In the genomic region with DNA sequence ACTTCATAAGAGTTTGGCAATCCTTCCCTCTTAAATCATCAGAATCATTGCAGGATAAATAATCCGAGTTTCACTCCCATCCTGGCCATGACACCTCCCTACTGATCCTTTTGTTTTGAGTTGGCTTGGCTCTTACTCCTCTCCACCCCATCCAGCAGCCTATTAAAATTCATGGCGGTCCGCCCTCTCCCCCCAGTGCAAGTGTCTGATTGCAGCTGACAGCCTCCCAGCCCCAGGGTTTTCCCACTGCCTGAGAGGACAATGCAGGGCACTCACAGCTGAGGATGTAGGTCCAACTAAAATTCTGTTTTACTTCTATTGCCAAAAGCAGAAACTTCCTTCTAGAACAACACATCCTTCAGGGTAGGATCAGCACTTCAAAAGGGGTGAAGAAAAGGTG, we compare ENCODE assay signal across 13 mouse cellular contexts.
A peak's percentile ranks its signal among the peaks of the same experiment; 100 is the strongest.
DNase-seq lines count a peak whose midpoint lies in the region; ATAC-seq lines count a peak whose summit lies in the region.
"Had no signal": no experiment of that assay in that cellular context is flagged by ENCODE, and none has a peak within 500 bp of the region (broad histone marks: within the 10 kb centered on the region; RNA-seq: fewer than 3 reads in every experiment).

No protein-coding gene starts in this region.

- H3K27me3 ChIP-seq in forebrain, embryonic 15.5 days: no peaks in the 10 kb centered on the region
- no peaks in the 10 kb centered on the region for H3K27me3 ChIP-seq in midbrain, embryonic 11.5 days (ENCODE audit: control insufficient read depth, insufficient read depth, low read length)
- no peaks in the 10 kb centered on the region for H3K27me3 ChIP-seq in intestine, embryonic 15.5 days (replicated peaks)

- peak overlapping the region; percentile 76 for H3K27ac ChIP-seq in forebrain, embryonic 15.5 days (replicated peaks)
- H3K27ac ChIP-seq in midbrain, embryonic 11.5 days (ENCODE audit: low read depth, low read length): no peak overlapping the region
- no peak overlapping the region for H3K27ac ChIP-seq in intestine, embryonic 15.5 days
- H3K27ac ChIP-seq: macrophage had no signal

- H3K9ac ChIP-seq in forebrain, embryonic 15.5 days (replicated peaks): no peak overlapping the region
- no peak overlapping the region for H3K9ac ChIP-seq in midbrain, embryonic 11.5 days (ENCODE audit: low read length)
- no peak overlapping the region for H3K9ac ChIP-seq in intestine, embryonic 15.5 days

- H3K4me2 ChIP-seq in forebrain, embryonic 15.5 days (replicated peaks): no peak overlapping the region
- no peak overlapping the region for H3K4me2 ChIP-seq in midbrain, embryonic 11.5 days
- H3K4me2 ChIP-seq in intestine, embryonic 15.5 days (replicated peaks): no peak overlapping the region

- 7% methylated on average over 3 of the region's 3 CpGs for WGBS in forebrain, embryonic 15.5 days
- WGBS in midbrain, embryonic 11.5 days: 39% methylated on average over 3 of the region's 3 CpGs
- WGBS in intestine, embryonic 15.5 days: 63% methylated on average over 3 of the region's 3 CpGs

- no peaks in the 10 kb centered on the region for H3K9me3 ChIP-seq in forebrain, embryonic 15.5 days
- H3K9me3 ChIP-seq in midbrain, embryonic 11.5 days (ENCODE audit: control insufficient read depth, low read length): no peaks in the 10 kb centered on the region
- no peaks in the 10 kb centered on the region for H3K9me3 ChIP-seq in intestine, embryonic 15.5 days

- H3K36me3 ChIP-seq in forebrain, embryonic 15.5 days: no peaks in the 10 kb centered on the region
- H3K36me3 ChIP-seq in midbrain, embryonic 11.5 days (ENCODE audit: control insufficient read depth, insufficient read depth, low read length): no peaks in the 10 kb centered on the region
- H3K36me3 ChIP-seq in intestine, embryonic 15.5 days: no peaks in the 10 kb centered on the region

- DNase-seq in retina, postnatal 1 day: peak; percentile 65
- no peak for DNase-seq in retina, embryonic 14.5 days (ENCODE audit: low spot score)
- no peak for DNase-seq in midbrain, embryonic 11.5 days (ENCODE audit: low spot score, missing footprints)
- no peak for DNase-seq in kidney, adult 18-20 months
- DNase-seq in layer of hippocampus, adult 8-10 months (ENCODE audit: low spot score in 2 of 2): no peak
- DNase-seq: gastrocnemius, postnatal 25 days; kidney, adult 9 months; spleen, adult 18-20 months; thymus, adult 18-20 months had no signal

- no peak overlapping the region for H3K4me3 ChIP-seq in forebrain, embryonic 15.5 days
- H3K4me3 ChIP-seq in midbrain, embryonic 11.5 days (ENCODE audit: low read depth, low read length): no peak overlapping the region
- H3K4me3 ChIP-seq in intestine, embryonic 15.5 days (replicated peaks): no peak overlapping the region
- H3K4me3 ChIP-seq: erythroblast, embryonic 14.5 days had no signal

- H3K4me1 ChIP-seq in forebrain, embryonic 15.5 days: peaks cover 56% of the 10 kb centered on the region
- H3K4me1 ChIP-seq in midbrain, embryonic 11.5 days (ENCODE audit: control insufficient read depth, insufficient read depth, low read length): peaks cover 10% of the 10 kb centered on the region
- H3K4me1 ChIP-seq in intestine, embryonic 15.5 days (replicated peaks): peaks cover 7% of the 10 kb centered on the region; the same call in 1 of the 2 replicates

- ATAC-seq in forebrain, embryonic 15.5 days (replicated peaks): peak; percentile 75
- peak; percentile 52; the same call in 1 of the 2 replicates for ATAC-seq in midbrain, embryonic 11.5 days (ENCODE audit: low FRiP score)
- ATAC-seq in intestine, embryonic 15.5 days: no peak
